Mouse (Mus musculus) thymus, postnatal 14 days (tissue): ENCODE measurements around the gene Olfr926.
"Not testable (repeated sequence)": the region's sequence is repeated elsewhere in the genome, so short reads cannot be mapped to it uniquely, and the experiment has no call there.

ENCODE experiments used
- DNase-seq: peaks from one replicate; pipeline ENCODE4 v3.0.0; 2021

Olfr926 gene

DNA sequence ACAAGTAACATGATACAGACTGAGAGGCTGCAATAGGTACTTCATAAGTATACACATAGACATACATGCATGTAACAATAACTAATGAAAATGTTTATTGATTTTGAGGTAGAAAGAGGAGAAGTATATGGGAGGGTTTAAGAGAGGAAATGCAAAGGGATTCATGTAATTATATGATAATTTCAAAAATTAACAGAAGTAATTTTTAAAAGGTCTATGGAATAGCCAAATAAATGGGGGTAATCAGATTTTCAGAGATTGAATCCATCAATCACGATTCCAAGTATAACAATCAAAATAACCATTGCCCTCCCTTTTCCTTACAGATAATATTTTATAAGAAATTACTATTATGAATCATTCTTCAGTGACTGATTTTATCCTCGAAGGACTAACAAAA lies at the start of gene Olfr926:
Olfr926 (plus strand) TSS at position 301 of the 400 bp plus-strand sequence.
- DNase-seq: no peak

DNA sequence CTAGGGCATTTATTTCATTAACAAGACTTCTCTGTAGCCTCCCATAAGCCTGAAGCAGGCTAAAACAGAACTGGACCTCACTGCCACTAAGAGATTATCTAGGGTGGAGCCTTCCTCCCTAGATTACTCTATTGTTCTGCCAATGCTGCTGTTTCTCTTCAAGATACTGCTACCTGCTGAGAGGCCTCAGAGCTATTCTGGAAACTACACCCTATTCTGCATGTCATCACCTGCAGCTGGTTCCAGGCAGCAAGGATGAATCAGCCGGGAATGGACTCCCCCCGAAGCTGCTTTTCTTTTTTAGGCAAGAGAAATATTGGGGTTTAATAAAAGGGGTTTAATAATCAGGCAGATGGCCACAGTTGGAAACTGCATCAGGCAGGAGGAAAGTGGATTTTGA lies 43.9 kb upstream of the Olfr926 start:
- DNase-seq: no peak

DNA sequence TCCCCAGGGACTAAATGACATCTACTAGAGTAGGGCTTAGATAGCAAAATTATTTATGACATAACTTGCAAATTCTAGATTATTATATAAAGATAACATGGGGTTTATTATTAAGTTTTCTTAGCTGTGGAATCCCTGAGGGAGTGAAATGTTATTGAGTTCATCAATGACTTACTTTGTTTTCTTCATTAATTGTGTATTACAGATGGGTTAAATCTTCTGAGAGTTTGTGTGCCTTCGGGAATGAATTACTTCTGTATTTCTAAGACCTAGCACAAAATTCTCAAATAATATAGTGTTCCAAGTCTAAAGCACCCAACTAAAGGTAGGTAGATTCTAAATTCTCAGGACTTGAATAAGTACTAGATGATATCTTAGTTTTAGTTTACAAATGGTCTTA lies 32.8 kb upstream of the Olfr926 start, which contains the start of gene Olfr924:
Olfr924 (plus strand) TSS at position 301 of the 400 bp plus-strand sequence.
- DNase-seq: no peak

DNA sequence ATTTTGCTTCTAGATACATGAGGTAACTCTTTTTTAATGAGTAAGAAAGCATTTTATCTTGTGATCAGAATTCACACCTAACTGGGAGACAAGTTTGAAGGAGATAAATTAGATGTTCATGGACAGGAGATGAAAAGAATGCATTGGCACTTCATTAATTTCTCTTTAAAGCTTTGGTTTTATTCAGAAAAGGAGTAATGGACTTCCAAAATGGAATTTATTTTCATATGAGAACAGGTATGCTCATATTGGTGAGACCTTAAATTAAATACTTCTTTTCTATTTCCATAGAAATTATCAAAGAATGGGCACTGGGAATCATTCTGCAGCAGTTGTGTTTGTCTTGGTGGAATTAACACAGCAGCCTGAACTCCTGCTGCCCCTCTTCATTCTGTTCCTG lies 22.2 kb upstream of the Olfr926 start, which contains the start of gene Olfr26:
Olfr26 (plus strand) TSS at position 301 of the 400 bp plus-strand sequence.
- no peak for DNase-seq

GRCm38 (mm10) chr9:38874880-38875279 lies 2.0 kb upstream of the Olfr926 start:
- not testable (repeated sequence) for DNase-seq
